Mouse (Mus musculus): ENCODE data around the gene Gm4353. TPM values are rescaled to one million over a fixed set of nuclear protein-coding genes. Genes with fewer than 3 reads are reported as not detected.

Gene Gm4353
- polyA plus RNA-seq (2014; fragmentation: Illumina TruSeq; extraction: RNeasy Lipid Tissue Mini Kit (QIAGEN cat#74804); ENCODE audit: insufficient read depth, low read depth, low replicate concordance) = 0.21 TPM

DNA sequence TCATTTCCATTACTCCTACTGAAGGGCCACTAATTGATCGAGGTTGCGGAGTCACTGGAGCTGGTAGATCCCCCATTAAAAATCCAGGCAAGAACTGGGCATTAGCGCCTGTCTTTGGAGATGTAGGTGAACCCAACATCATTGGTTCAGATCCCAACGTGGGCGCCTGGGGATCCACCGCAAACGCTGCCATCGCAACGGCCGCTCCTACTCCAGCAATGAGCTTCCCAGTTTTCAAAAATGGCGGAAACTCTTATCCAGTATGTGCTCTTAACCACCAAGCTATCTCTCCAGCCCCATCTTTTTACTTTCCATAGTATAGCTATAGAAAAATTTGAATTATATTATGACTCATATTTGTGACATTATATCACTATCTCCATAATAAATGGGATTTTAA is at the start of gene Gm4353:
Gene Gm4353, minus strand, starts transcription at position 270 of the 400 bp plus-strand sequence.

DNA sequence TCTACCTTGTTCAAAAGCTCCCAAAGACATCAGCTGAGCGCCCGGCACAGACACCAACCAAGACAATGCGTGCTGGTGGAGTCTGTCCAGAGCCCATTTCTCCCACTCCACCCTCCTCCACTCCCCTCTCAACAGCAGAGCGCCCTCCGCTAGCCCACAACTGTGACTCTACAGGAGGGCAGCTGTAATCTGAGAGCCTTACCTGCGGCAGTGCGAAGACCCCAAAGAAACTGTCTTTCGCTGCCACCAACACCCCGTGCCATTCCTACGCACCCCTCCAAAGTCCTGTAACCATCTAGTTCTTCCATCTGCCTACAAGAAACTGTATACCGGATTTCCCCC is 45.3 kb downstream of the Gm4353 start, which contains the start of gene 1110004F10Rik:
Gene 1110004F10Rik, plus strand, starts transcription at position 202 of the 342 bp plus-strand sequence.

GRCm38 (mm10) chr7:116038511-116038910 is 45.9 kb downstream of the Gm4353 start, which contains the start of gene Sox6:
TSS of gene Sox6 (minus strand) at chr7:116038796.

Other genes starting within 250 kb of the Gm4353 start
- gene Sox6, start 45.8 kb downstream of the Gm4353 start, polyA plus RNA-seq (2014; fragmentation: Illumina TruSeq; extraction: RNeasy Lipid Tissue Mini Kit (QIAGEN cat#74804); ENCODE audit: insufficient read depth, low read depth, low replicate concordance) = 1.1 TPM
- 75.6 TPM for gene 1110004F10Rik, start 45.2 kb downstream of the Gm4353 start, polyA plus RNA-seq (2014; fragmentation: Illumina TruSeq; extraction: RNeasy Lipid Tissue Mini Kit (QIAGEN cat#74804); ENCODE audit: insufficient read depth, low read depth, low replicate concordance)
- 3.0 TPM for gene Plekha7, start 223.7 kb upstream of the Gm4353 start, polyA plus RNA-seq (2014; fragmentation: Illumina TruSeq; extraction: RNeasy Lipid Tissue Mini Kit (QIAGEN cat#74804); ENCODE audit: insufficient read depth, low read depth, low replicate concordance)
- 1,449 TPM for gene Rps13, start 249.6 kb upstream of the Gm4353 start, polyA plus RNA-seq (2014; fragmentation: Illumina TruSeq; extraction: RNeasy Lipid Tissue Mini Kit (QIAGEN cat#74804); ENCODE audit: insufficient read depth, low read depth, low replicate concordance)

Measured in lung, adult 10 weeks (tissue).